Mouse (Mus musculus) embryonic fibroblast, embryonic 13.5 days (primary cell): ENCODE measurements around the gene Sult4a1. TPM values are rescaled to one million over a fixed set of nuclear protein-coding genes. Genes with fewer than 3 reads are reported as not detected.

Experiments used
- H3K27ac ChIP-seq: 2 replicates; pipeline ENCODE4 v1.5.1; 2012; ENCODE audit warnings: low read length, control low read depth, inconsistent platforms; ENCODE audit not compliant: insufficient read depth
- H3K4me1 ChIP-seq: 2 replicates; pipeline ENCODE4 v1.6.1; 2011; ENCODE audit warnings: low read length; ENCODE audit not compliant: control insufficient read depth, insufficient read depth
- H3K4me3 ChIP-seq: 2 replicates; pipeline ENCODE4 v1.5.1; 2011; ENCODE audit warnings: mild to moderate bottlenecking, control low read depth, low read length; ENCODE audit not compliant: insufficient read depth
- CTCF ChIP-seq: IDR thresholded peaks from 2 replicates; pipeline ENCODE4 v1.5.1; 2011; ENCODE audit warnings: mild to moderate bottlenecking, control low read depth, low read length, moderate library complexity, borderline replicate concordance; ENCODE audit not compliant: insufficient read depth
- POLR2A ChIP-seq: IDR thresholded peaks from 2 replicates; pipeline ENCODE4 v1.6.1; 2011; ENCODE audit warnings: low read depth, mild to moderate bottlenecking, control low read depth, low read length, moderate library complexity
- polyA plus RNA-seq: library from polyadenylated mRNA; stranded (reverse); fragments of >200 nt; gene quantifications from 2 replicates; pipeline ENCODE4 v1.2.4, GENCODE M21; 2011; ENCODE audit warnings: low read depth; ENCODE audit not compliant: missing spikeins, insufficient read length

Sult4a1 gene
- polyA plus RNA-seq: 1.0 and 3.6 TPM in 2 replicates

DNA sequence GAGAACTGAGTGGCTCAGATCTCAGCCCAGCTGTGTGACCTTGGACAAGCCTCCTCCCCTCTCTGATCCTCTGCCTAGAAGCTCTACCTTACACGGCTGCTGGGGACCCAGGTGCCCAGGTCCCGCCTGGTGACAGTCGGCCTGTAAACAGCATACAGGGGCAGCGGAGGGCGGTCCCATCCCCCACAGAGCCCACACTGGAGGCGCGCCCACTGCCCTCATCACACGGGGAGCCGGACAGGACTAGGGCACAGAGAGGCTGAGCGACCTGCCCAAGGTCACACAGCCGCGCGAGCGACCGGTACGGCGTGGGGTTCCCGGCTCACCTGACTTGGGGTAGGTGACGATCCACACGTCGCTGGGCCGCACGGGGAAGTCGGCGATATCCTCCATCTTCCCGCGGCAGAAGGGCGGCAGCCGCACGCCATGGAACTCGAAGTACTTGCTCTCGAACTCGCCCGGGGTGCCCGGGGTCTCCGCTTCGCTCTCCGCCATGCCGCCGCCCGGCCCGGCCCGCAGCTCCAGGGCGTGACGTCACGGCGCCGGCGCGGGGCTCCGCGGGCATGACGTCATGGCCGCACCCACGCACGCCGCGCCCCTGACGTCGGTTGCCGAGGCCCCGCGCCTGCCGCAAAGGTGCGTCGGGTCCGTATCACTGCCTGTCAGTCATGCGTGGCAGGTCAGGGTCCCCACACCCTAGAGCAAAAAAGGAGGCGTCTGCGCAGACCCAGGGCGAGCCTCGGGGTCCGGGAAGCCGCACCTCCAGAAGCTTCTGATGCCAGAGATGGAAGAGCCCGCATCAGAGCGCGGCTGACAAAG is at the start of gene Sult4a1:
TSS of gene Sult4a1 (minus strand) at position 650 of the 819 bp plus-strand sequence.
- Histone ChIP-seq H3K4me3 (peak within 1 kb of the TSS; percentile 27), H3K27ac (no peak within 1 kb of the TSS), H3K4me1 (no peaks in the 10 kb centered on the region)
- TF ChIP-seq POLR2A: no peak
- no peak for TF ChIP-seq CTCF

DNA sequence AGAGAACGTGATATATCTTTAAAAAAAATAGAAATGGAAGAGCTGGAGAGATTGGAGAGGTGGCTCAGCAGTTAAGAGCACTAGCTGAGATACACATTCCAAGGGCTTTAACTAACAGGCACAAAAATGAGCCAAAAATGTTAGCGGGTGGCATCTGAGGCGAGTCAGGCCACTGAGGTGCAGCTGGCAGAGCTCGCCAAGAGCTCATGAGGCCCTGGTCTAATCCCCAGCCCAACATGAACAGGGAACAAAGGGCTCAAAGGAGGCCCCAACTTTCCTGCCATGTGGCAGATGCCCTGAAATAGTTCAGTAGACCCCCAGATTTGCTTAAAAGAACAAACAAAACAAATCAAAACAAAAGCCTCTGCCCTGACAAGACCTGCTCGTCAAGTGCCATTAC is 35.4 kb upstream of the Sult4a1 start:
- no peaks in the 10 kb centered on the region for H3K4me1 ChIP-seq
- no peak overlapping the region for H3K27ac ChIP-seq
- TF ChIP-seq CTCF: no peak
- H3K4me3 ChIP-seq: no peak overlapping the region

DNA sequence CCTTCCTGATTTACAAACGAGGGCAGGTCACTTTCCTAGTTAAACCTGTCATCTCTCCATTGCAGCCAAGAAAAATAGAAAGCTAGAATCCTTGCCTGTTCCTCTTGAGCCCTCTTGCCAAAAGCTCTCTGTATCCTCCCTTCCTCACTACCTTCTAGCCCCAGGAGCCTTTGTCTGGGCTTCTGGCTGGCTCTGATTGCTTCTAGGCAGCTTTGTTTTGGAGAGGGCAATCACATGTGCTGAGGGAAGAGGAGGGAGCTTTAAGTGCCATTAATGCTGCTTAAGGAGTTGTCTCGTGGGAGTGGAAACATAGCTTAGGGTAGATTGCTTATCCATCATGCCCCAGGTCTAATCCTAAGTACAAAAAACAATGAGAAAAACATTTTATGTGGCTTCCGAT is 34.6 kb upstream of the Sult4a1 start:
- no peak overlapping the region for H3K4me3 ChIP-seq
- H3K27ac ChIP-seq: no peak overlapping the region
- H3K4me1 ChIP-seq: no peaks in the 10 kb centered on the region
- TF ChIP-seq POLR2A (no peak), CTCF (no peak)

DNA sequence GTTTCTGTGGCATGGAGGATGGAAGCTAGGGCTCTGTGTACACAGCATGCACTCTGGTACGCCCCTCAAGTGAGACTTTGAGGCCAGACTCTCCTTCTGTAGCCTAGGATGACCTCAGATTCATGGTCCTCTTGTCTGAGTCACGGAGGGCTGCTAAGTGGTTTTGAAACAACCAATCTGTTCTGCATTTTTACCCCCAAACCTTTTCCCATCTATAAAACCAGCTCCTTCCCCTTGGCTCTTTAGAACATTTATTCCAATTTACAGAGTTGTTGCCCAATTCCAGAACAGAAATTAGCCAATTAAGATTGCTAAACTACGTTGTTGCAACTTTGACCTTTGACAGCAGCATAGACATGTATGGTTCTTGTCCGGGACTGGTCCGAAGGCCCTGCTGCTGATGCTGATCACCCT is 34.0 kb upstream of the Sult4a1 start:
- H3K4me1 ChIP-seq: no peaks in the 10 kb centered on the region
- no peak overlapping the region for H3K27ac ChIP-seq
- no peak for TF ChIP-seq CTCF
- TF ChIP-seq POLR2A: no peak
- H3K4me3 ChIP-seq: no peak overlapping the region

DNA sequence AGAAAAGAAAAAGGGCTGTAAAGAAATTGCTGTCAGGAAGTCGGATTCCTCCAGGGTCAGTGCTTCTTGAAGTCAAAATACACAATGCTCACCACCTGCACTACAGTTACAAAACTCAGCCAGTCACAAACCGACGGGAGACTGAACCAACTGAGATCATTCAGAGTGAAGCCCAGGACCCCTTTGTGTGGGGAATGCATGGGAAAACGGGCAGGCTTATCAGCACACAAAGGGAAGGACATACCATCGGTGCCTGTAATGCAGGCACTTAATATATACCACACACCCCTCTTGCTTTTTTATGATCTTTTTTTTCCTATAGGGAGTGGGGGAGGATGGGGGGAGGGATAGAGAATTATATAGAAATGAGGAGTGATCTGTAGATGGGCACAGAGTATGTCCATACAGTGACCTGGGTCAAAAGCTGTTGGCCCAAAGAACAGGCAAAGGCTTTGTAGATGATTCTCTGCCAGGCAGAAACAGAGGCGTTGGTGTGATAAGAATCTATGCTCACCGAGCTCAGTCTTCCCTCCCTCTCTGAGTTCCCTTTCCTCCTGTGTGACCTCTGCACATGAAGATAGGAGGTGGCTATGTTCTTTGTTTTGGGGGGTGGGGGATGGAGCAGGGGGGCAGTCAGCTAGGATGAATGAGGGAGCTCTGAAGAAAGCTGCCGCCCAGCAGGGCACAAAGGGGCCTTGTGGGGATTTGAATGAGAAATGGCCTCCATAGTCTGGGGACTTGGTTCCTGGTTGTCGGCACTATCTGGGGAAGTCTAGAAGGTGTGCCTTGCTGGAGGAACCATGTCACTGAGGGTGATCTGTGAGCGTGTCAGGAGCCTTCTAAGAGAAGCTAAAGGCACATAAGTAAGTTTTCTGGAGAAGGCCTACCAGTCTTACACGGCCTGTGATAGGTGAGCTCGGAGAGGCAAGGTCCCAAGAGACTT is 31.2 kb upstream of the Sult4a1 start:
- no peak overlapping the region for H3K27ac ChIP-seq
- no peak overlapping the region for H3K4me3 ChIP-seq
- TF ChIP-seq CTCF: no peak
- TF ChIP-seq POLR2A: no peak
- no peaks in the 10 kb centered on the region for H3K4me1 ChIP-seq

DNA sequence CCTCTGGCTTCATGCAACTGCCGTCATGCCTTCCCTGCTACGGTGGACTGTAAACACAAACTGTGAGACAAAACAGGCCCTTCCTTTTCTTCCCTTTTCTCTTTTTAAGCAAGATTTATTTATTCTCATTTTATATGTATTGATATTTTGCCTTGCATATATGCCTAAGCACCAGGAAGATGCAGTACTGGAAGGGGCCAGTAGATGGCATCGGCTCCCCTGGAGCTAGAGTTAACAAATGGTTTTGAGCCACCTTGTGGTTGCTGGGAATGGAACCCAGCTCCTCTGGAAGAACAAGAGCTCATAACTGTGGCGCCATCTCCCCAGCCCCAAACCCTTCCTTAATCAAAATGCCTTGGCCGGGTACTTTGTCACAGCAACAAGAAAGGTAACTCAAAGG is 29.9 kb upstream of the Sult4a1 start:
- H3K4me3 ChIP-seq: no peak overlapping the region
- H3K4me1 ChIP-seq: no peaks in the 10 kb centered on the region
- no peak overlapping the region for H3K27ac ChIP-seq
- TF ChIP-seq CTCF: peak; percentile 22; the same call in 1 of the 2 replicates
- no peak for TF ChIP-seq POLR2A

DNA sequence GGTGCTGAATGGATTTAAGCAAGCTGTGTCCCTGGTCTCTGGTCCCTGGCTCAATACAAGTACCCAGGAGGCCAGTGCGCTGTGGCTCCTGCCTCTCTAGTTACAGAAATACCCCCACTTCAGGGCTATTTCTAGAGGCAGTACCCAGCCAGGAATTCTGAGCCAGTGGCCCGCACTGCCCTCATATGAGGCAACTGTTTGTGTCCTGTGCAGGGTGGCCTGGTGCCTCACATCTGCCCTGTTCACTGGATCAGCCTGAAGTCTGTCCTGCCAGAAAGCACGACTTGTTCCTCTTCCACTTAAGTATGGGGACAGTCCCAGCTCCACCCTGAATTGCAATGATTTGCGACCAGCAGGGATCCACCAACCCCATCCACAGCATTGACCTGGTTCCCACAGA is 27.9 kb upstream of the Sult4a1 start:
- no peak for TF ChIP-seq POLR2A
- TF ChIP-seq CTCF: no peak
- Histone ChIP-seq H3K4me1 (no peaks in the 10 kb centered on the region), H3K27ac (no peak overlapping the region), H3K4me3 (no peak overlapping the region)

DNA sequence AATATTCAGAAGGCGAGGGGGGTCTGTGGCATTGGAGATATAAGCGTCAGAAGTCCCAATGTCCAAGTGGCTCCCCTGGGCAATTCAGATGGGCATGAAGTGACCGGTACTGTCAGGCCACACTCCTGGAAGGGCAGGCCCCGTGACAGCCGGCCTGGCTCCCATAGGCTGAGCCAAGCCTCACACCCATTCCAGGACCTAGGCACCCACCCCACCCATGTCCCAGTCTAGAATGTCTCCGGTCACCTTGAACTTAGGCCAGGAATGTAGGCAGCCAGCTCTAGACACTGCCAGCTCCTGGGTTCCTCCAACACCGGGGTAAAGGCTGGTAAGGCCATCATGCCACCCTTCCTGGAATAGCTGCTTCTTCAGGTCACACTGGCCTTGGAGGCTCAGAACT is 26.4 kb upstream of the Sult4a1 start:
- Histone ChIP-seq H3K27ac (no peak overlapping the region), H3K4me3 (no peak overlapping the region), H3K4me1 (no peaks in the 10 kb centered on the region)
- TF ChIP-seq CTCF: no peak

DNA sequence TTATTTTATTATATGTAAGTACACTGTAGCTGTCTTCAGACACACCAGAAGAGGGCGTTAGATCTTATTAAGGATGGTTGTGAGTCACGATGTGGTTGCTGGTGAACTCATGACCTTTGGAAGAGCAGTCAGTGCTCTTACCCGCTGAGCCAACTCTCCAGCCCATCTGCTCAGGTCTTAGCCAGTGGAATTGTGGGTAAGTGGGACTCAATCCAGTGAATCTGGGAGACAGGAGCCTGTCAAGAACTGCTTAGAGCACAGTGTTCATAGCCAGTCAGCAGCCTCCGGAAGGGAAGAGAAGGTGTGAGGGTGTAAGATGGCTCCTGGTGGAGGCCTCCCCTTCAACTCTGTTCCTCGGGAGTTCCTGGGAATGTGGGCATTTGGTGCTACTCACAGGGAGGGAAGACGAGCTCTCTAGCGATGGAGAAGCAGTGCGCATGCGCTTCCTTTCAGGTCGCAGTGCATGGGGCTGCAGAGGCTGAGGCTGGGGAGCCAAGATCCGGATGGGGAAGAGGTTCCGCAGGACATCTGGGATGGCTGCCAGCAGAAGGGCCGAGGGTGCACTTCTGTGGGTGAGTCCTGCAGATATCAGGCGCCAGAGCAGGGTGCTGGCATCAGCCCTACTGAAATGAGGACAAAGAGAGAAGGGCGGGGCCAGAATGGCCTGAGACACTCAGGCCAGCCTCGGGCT is 25.7 kb upstream of the Sult4a1 start:
- H3K4me1 ChIP-seq: no peaks in the 10 kb centered on the region
- H3K27ac ChIP-seq: no peak overlapping the region
- TF ChIP-seq CTCF: no peak
- no peak for TF ChIP-seq POLR2A
- no peak overlapping the region for H3K4me3 ChIP-seq
